Mouse (Mus musculus) left cerebral cortex, postnatal 36 days (tissue): Measurements from ENCODE around the gene Gm44579. TPM values are rescaled to one million over a fixed set of nuclear protein-coding genes. Genes with fewer than 3 reads are reported as not detected.

ENCODE experiments used
- DNase-seq, 2 experiments: peaks; one replicate each; pipeline ENCODE4 v3.0.0; 2021 to 2022; ENCODE audit warnings: low spot score in 2 of 2, mixed read lengths in 1 of 2
- intact Hi-C: fragments of 180-260 bp; cut with DNase I; formaldehyde crosslinking; loops from one replicate; pipeline ENCODE4 v1.15.1; 2025
- total RNA-seq, 2 experiments: library from RNA; stranded (reverse); gene quantifications; 2 replicates each; pipeline ENCODE4 v1.2.3; 2021

Gene Gm44579
- total RNA-seq, 2 experiments from 2014 or later, result 0.15 TPM; not detected in 1

- intact Hi-C loops, result loop anchor here (5.0 kb wide), 2 partner anchors 38 to 53 kb away; partner anchors contain the start of genes Pfkm and Senp1
- no peak for DNase-seq
Observed at GRCm38 (mm10) chr15:98144861-98145507, 75.8 kb downstream of the Gm44579 start.

GRCm38 (mm10) chr15:98142515-98142914 lies 78.3 kb downstream of the Gm44579 start:
- intact Hi-C loops, result no loop called here
- no peak for DNase-seq

GRCm38 (mm10) chr15:98140809-98141208 lies 80.0 kb downstream of the Gm44579 start:
- intact Hi-C loops, result no loop called here
- DNase-seq, result no peak

GRCm38 (mm10) chr15:98139763-98140162 lies 81.0 kb downstream of the Gm44579 start:
- intact Hi-C loops, result no loop called here
- DNase-seq, result no peak

- DNase-seq, result no peak
- intact Hi-C loops, result no loop called here
Observed at GRCm38 (mm10) chr15:98136871-98137270, 83.9 kb downstream of the Gm44579 start.

Other genes starting within 250 kb of the Gm44579 start
- gene Col2a1, start 216.3 kb downstream of the Gm44579 start, total RNA-seq, result under 1 TPM; 0.30 to 0.48 TPM
- gene Pfkm, start 128.4 kb downstream of the Gm44579 start, total RNA-seq, result 100 to 1,000 TPM; 381 to 455 TPM
- 10 to 100 TPM in 1 of 2 experiments, 1 to 10 TPM in 1; 9.8 to 14.5 TPM for gene Senp1, start 127.2 kb downstream of the Gm44579 start, total RNA-seq
- 10 to 100 TPM; 48.0 to 54.0 TPM for gene Asb8, start 55.4 kb downstream of the Gm44579 start, total RNA-seq
- gene Ccdc184, start 53.8 kb downstream of the Gm44579 start, total RNA-seq, result 10 to 100 TPM; 17.9 to 19.9 TPM
- gene Olfr288, start 25.4 kb downstream of the Gm44579 start, total RNA-seq, result under 1 TPM in 1 of 2 experiments, not detected in 1; 0.45 TPM
- gene Olfr287, start 79 bp upstream of the Gm44579 start, total RNA-seq, result 1 to 10 TPM; 4.8 to 6.2 TPM
- gene Olfr286, start 13.5 kb upstream of the Gm44579 start, total RNA-seq, result not detected
- not detected for gene H1fnt, start 36.3 kb upstream of the Gm44579 start, total RNA-seq
- gene Zfp641, start 75.2 kb upstream of the Gm44579 start, total RNA-seq, result 1 to 10 TPM; 6.7 to 7.5 TPM
- gene Olfr285, start 96.4 kb upstream of the Gm44579 start, total RNA-seq, result not detected
- not detected for gene Olfr284, start 120.0 kb upstream of the Gm44579 start, total RNA-seq
- not detected for gene Olfr283, start 160.0 kb upstream of the Gm44579 start, total RNA-seq
- gene Olfr282, start 210.2 kb upstream of the Gm44579 start, total RNA-seq, result not detected
- gene Olfr281, start 231.6 kb upstream of the Gm44579 start, total RNA-seq, result not detected
- not detected for gene OR5BS1P, start 248.9 kb upstream of the Gm44579 start, total RNA-seq